Mouse (Mus musculus): ENCODE measurements at regions not wholly inside any gene's neighbourhood (a gene's known extent, or its start where the extent isn't known, plus 50 kb on each side); places are given as distances from the start of the nearest gene placed in this dataset.

DNA sequence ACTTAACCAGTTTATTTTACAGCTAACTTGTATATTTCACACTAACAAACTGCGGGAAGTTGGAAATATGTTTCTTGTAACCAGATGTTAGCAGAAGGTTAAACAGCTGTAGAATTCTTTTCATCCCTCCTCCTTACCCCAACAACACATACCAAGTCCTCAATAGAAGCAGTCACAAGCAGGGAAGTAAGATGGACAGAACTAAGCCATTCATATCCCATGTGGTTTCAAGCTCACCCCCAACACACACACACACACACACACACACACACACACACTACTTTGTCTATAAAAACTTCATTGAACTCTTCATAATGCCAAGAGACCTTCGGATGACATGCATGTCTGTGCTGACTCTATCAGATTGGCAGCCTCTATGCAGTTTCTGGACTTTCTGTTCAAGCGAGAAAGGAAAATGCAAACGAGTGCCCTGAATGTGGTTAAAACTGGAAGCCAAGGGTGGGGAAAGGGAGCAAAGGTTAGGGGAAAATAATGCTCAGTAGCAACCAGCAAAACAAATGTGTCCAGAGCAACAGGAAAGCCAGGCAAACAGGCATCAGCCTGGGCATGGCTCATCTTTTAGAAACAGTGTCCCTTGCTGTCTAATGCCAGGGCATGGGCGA, 207.6 kb upstream of the Tsc22d2 start:
- no peak overlapping the region for H3K4me3 ChIP-seq (ENCODE audit: insufficient read depth in 1 of 2, low read depth in 1 of 2, low read length in 2 of 2, poor library complexity in 1 of 2, severe bottlenecking in 1 of 2)
- in situ Hi-C loops (cut with MboI; ENCODE audit: low sequenced_read_pairs in 2 of 2, unreplicated experiment in 2 of 2) = no loop called here
- TF ChIP-seq ZNF384 (IDR thresholded peaks at IDR 0.05; ENCODE audit: low read depth, low read length) (no peak), ZC3H11A (IDR thresholded peaks at IDR 0.05; ENCODE audit: borderline replicate concordance, low read depth, low read length) (no peak), MAFK (IDR thresholded peaks at IDR 0.05; ENCODE audit: insufficient read depth, low read depth, low read length) (no peak), HCFC1 (IDR thresholded peaks at IDR 0.05; ENCODE audit: borderline replicate concordance, insufficient read depth, low read length) (no peak), CHD2 (IDR thresholded peaks at IDR 0.05; ENCODE audit: low read depth, low read length) (no peak)

DNA sequence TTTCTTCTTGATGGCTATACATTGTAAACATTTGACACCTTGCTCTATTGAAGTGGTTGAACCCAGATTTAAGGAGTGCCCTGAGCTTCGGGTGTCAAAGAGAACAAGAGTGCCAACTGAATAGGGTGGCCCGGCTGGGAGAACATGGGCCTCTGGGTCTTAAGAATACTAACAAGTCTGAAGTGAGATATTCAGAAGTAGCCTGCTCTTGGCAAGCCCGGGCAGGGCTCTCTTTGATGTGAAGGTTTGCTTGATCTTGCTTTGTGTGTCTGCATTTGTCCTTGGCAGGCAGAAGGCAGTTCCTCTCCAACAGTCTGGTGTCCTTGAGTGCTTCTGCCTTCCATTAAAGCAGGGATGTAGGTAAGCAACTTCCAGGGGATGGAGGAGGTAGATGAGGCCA, 203.5 kb upstream of the Tsc22d2 start:
- no peak overlapping the region for H3K9ac ChIP-seq (ENCODE audit: insufficient read depth, low read depth, low read length, poor library complexity, severe bottlenecking)
- TF ChIP-seq ZC3H11A (IDR thresholded peaks at IDR 0.05; ENCODE audit: borderline replicate concordance, low read depth, low read length) = no peak
- no peak for TF ChIP-seq ZNF384 (IDR thresholded peaks at IDR 0.05; ENCODE audit: low read depth, low read length)
- no peak for TF ChIP-seq HCFC1 (IDR thresholded peaks at IDR 0.05; ENCODE audit: borderline replicate concordance, insufficient read depth, low read length)
- no peak for TF ChIP-seq MAFK (IDR thresholded peaks at IDR 0.05; ENCODE audit: insufficient read depth, low read depth, low read length)
- no peak for TF ChIP-seq CHD2 (IDR thresholded peaks at IDR 0.05; ENCODE audit: low read depth, low read length)
- no peak for DNase-seq (ENCODE audit: low read depth, low spot score)
- no peak overlapping the region for H3K4me3 ChIP-seq (ENCODE audit: insufficient read depth in 1 of 2, low read depth in 1 of 2, low read length in 2 of 2, poor library complexity in 1 of 2, severe bottlenecking in 1 of 2)
- no peak overlapping the region for H3K27ac ChIP-seq (ENCODE audit: insufficient read depth, low read depth, low read length, poor library complexity, severe bottlenecking)
- H3K9me3 ChIP-seq (ENCODE audit: control insufficient read depth, insufficient read depth, low read depth, low read length) = no peaks in the 10 kb centered on the region
- H3K4me1 ChIP-seq (ENCODE audit: control insufficient read depth in 2 of 2, insufficient read depth in 2 of 2, low read length in 2 of 2, poor library complexity in 1 of 2) = no peaks in the 10 kb centered on the region
- in situ Hi-C loops (cut with MboI; ENCODE audit: low sequenced_read_pairs in 2 of 2, unreplicated experiment in 2 of 2) = no loop called here
- H3K36me3 ChIP-seq (ENCODE audit: control insufficient read depth, insufficient read depth, low read length, poor library complexity, severe bottlenecking) = no peaks in the 10 kb centered on the region

More for the DNA sequence above, 207.6 kb upstream of the Tsc22d2 start:
- no peaks in the 10 kb centered on the region for H3K9me3 ChIP-seq (ENCODE audit: control insufficient read depth, insufficient read depth, low read depth, low read length)
- H3K27ac ChIP-seq (ENCODE audit: insufficient read depth, low read depth, low read length, poor library complexity, severe bottlenecking) = no peak overlapping the region
- H3K4me1 ChIP-seq (ENCODE audit: control insufficient read depth in 2 of 2, insufficient read depth in 2 of 2, low read length in 2 of 2, poor library complexity in 1 of 2) = no peaks in the 10 kb centered on the region
- no peak overlapping the region for H3K9ac ChIP-seq (ENCODE audit: insufficient read depth, low read depth, low read length, poor library complexity, severe bottlenecking)
- no peak for DNase-seq (ENCODE audit: low read depth, low spot score)
- H3K36me3 ChIP-seq (ENCODE audit: control insufficient read depth, insufficient read depth, low read length, poor library complexity, severe bottlenecking) = no peaks in the 10 kb centered on the region

DNA sequence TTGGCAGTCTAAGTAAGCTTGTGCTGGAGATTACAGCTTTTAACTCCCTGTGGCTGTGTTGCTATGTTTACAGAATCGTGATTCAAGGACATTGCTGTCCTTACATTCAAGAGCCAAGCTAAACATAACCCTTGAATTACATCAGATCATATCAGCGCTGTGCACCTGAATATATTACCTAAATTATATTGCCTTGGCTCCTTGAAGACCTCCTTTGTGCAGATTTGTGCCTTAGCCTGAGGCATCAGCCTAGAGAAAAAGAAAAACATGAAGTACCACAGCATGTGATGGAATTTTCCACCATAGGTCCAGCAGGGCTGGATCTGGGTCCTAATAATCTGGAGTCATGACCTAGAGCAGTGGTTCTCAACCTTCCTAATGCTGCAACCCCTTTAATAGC, 189.8 kb upstream of the Tsc22d2 start:
- Histone ChIP-seq H3K4me1 (ENCODE audit: control insufficient read depth in 2 of 2, insufficient read depth in 2 of 2, low read length in 2 of 2, poor library complexity in 1 of 2) (no peaks in the 10 kb centered on the region), H3K27ac (ENCODE audit: insufficient read depth, low read depth, low read length, poor library complexity, severe bottlenecking) (no peak overlapping the region), H3K9me3 (ENCODE audit: control insufficient read depth, insufficient read depth, low read depth, low read length) (no peaks in the 10 kb centered on the region), H3K4me3 (ENCODE audit: insufficient read depth in 1 of 2, low read depth in 1 of 2, low read length in 2 of 2, poor library complexity in 1 of 2, severe bottlenecking in 1 of 2) (no peak overlapping the region), H3K36me3 (ENCODE audit: control insufficient read depth, insufficient read depth, low read length, poor library complexity, severe bottlenecking) (no peaks in the 10 kb centered on the region), H3K9ac (ENCODE audit: insufficient read depth, low read depth, low read length, poor library complexity, severe bottlenecking) (no peak overlapping the region)
- in situ Hi-C loops (cut with MboI; ENCODE audit: low sequenced_read_pairs in 2 of 2, unreplicated experiment in 2 of 2) = no loop called here
- DNase-seq (ENCODE audit: low read depth, low spot score) = no peak
- TF ChIP-seq CHD2 (IDR thresholded peaks at IDR 0.05; ENCODE audit: low read depth, low read length) (no peak), HCFC1 (IDR thresholded peaks at IDR 0.05; ENCODE audit: borderline replicate concordance, insufficient read depth, low read length) (no peak), MAFK (IDR thresholded peaks at IDR 0.05; ENCODE audit: insufficient read depth, low read depth, low read length) (no peak), ZNF384 (IDR thresholded peaks at IDR 0.05; ENCODE audit: low read depth, low read length) (no peak), ZC3H11A (IDR thresholded peaks at IDR 0.05; ENCODE audit: borderline replicate concordance, low read depth, low read length) (no peak)

DNA sequence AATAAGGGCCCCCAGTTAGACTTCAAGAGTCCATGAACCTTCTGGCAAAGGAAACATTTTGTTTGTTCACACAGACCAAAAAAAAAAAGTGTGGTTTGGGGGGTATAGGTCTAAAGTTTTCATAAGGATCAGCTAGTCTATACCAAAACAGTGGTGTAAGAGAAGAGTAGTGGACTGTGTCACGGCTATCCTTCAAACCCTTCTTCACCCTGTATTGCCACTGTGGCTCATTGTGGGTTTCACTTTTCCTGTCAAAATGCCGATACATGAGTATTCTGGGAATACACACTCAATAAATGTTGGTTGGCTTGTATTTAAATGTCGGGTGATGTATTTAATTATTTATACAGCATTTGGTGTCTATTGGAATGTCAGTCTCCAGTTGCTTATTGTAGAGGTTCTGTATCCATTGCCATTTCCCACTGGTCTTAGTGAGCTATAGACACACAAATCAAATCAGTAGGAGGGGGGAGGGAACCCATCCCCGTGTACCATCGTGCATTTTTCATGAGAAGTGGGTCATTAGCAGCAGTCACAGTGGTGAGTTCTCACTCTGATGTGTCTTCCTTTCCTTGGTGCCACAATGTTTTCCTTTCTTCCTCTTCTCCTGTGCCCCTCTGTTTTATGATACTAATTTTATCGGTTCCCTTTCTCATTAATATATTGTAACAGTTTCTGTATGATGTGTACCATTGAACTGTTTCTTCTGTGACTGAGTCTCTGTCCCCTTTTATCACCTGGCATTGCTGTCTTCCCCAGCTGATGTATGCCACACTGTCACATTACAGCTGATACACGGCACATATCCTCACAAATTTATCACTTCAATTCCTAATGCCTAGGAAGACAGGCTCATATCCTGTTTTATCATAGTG, 187.8 kb upstream of the Tsc22d2 start:
- in situ Hi-C loops (cut with MboI; ENCODE audit: low sequenced_read_pairs in 2 of 2, unreplicated experiment in 2 of 2) = no loop called here
- no peak overlapping the region for H3K9ac ChIP-seq (ENCODE audit: insufficient read depth, low read depth, low read length, poor library complexity, severe bottlenecking)
- no peaks in the 10 kb centered on the region for H3K4me1 ChIP-seq (ENCODE audit: control insufficient read depth in 2 of 2, insufficient read depth in 2 of 2, low read length in 2 of 2, poor library complexity in 1 of 2)
- no peak overlapping the region for H3K4me3 ChIP-seq (ENCODE audit: insufficient read depth in 1 of 2, low read depth in 1 of 2, low read length in 2 of 2, poor library complexity in 1 of 2, severe bottlenecking in 1 of 2)
- no peak overlapping the region for H3K27ac ChIP-seq (ENCODE audit: insufficient read depth, low read depth, low read length, poor library complexity, severe bottlenecking)
- no peaks in the 10 kb centered on the region for H3K36me3 ChIP-seq (ENCODE audit: control insufficient read depth, insufficient read depth, low read length, poor library complexity, severe bottlenecking)
- no peak for TF ChIP-seq ZNF384 (IDR thresholded peaks at IDR 0.05; ENCODE audit: low read depth, low read length)
- no peak for TF ChIP-seq HCFC1 (IDR thresholded peaks at IDR 0.05; ENCODE audit: borderline replicate concordance, insufficient read depth, low read length)
- TF ChIP-seq MAFK (IDR thresholded peaks at IDR 0.05; ENCODE audit: insufficient read depth, low read depth, low read length) = no peak
- no peak for TF ChIP-seq CHD2 (IDR thresholded peaks at IDR 0.05; ENCODE audit: low read depth, low read length)
- no peak for TF ChIP-seq ZC3H11A (IDR thresholded peaks at IDR 0.05; ENCODE audit: borderline replicate concordance, low read depth, low read length)
- DNase-seq (ENCODE audit: low read depth, low spot score) = no peak
- H3K9me3 ChIP-seq (ENCODE audit: control insufficient read depth, insufficient read depth, low read depth, low read length) = no peaks in the 10 kb centered on the region

Data from ES-E14 (cell line).